Mouse (Mus musculus): ENCODE measurements around the gene Gpi1. TPM values are rescaled to one million over a fixed set of nuclear protein-coding genes. Genes with fewer than 3 reads are reported as not detected.
"Not testable (repeated sequence)": the region's sequence is repeated elsewhere in the genome, so short reads cannot be mapped to it uniquely, and the experiment has no call there.

Gene Gpi1
- polyA plus RNA-seq, 1 experiment from 2014 or later, result 201 TPM

GRCm38 (mm10) chr7:34206331-34206730 is 23.8 kb downstream of the Gpi1 start:
- H3K4me2 ChIP-seq (ENCODE audit: low read depth, low read length), result no peak overlapping the region
- no peaks in the 10 kb centered on the region for H3K9me3 ChIP-seq (replicated peaks; ENCODE audit: control insufficient read depth, low read length)
- no peak for ATAC-seq (ENCODE audit: low read depth)
- no peak overlapping the region for H3K27ac ChIP-seq (ENCODE audit: low read length)
- no peak overlapping the region for H3K4me3 ChIP-seq (ENCODE audit: low read depth, low read length)
- peaks cover 44% of the 10 kb centered on the region for H3K36me3 ChIP-seq (ENCODE audit: control insufficient read depth, insufficient read depth)
- no peaks in the 10 kb centered on the region for H3K27me3 ChIP-seq (ENCODE audit: control insufficient read depth, insufficient read depth, low read depth, low read length)
- no peaks in the 10 kb centered on the region for H3K4me1 ChIP-seq (ENCODE audit: control insufficient read depth, low read depth, low read length)
- no peak overlapping the region for H3K9ac ChIP-seq (ENCODE audit: low read depth, low read length)
- 72% methylated on average over 6 of the region's 6 CpGs for WGBS (ENCODE audit: insufficient replicate concordance)

GRCm38 (mm10) chr7:34202147-34202546 is 28.0 kb downstream of the Gpi1 start:
- not testable (repeated sequence) for H3K4me3 ChIP-seq (ENCODE audit: low read depth, low read length); ATAC-seq (ENCODE audit: low read depth); H3K9me3 ChIP-seq (replicated peaks; ENCODE audit: control insufficient read depth, low read length); H3K27me3 ChIP-seq (ENCODE audit: control insufficient read depth, insufficient read depth, low read depth, low read length); H3K9ac ChIP-seq (ENCODE audit: low read depth, low read length); H3K4me1 ChIP-seq (ENCODE audit: control insufficient read depth, low read depth, low read length); H3K27ac ChIP-seq (ENCODE audit: low read length); H3K4me2 ChIP-seq (ENCODE audit: low read depth, low read length)
- WGBS (ENCODE audit: insufficient replicate concordance), result 88% methylated on average over 10 of the region's 10 CpGs
- peaks cover 36% of the 10 kb centered on the region for H3K36me3 ChIP-seq (ENCODE audit: control insufficient read depth, insufficient read depth)

- ATAC-seq (ENCODE audit: low read depth), result no peak
- Histone ChIP-seq H3K9ac (ENCODE audit: low read depth, low read length) (no peak overlapping the region), H3K4me3 (ENCODE audit: low read depth, low read length) (no peak overlapping the region), H3K4me2 (ENCODE audit: low read depth, low read length) (no peak overlapping the region), H3K4me1 (ENCODE audit: control insufficient read depth, low read depth, low read length) (peaks cover under 1% of the 10 kb centered on the region), H3K27ac (ENCODE audit: low read length) (no peak overlapping the region), H3K36me3 (ENCODE audit: control insufficient read depth, insufficient read depth) (peaks cover 33% of the 10 kb centered on the region), H3K27me3 (ENCODE audit: control insufficient read depth, insufficient read depth, low read depth, low read length) (no peaks in the 10 kb centered on the region), H3K9me3 (replicated peaks; ENCODE audit: control insufficient read depth, low read length) (no peaks in the 10 kb centered on the region)
- WGBS (ENCODE audit: insufficient replicate concordance), result 82% methylated on average over 2 of the region's 2 CpGs
Measured at GRCm38 (mm10) chr7:34200829-34201228, 29.3 kb downstream of the Gpi1 start.

GRCm38 (mm10) chr7:34198346-34198745 is 31.8 kb downstream of the Gpi1 start:
- H3K9me3 ChIP-seq (replicated peaks; ENCODE audit: control insufficient read depth, low read length), result no peaks in the 10 kb centered on the region
- ATAC-seq (ENCODE audit: low read depth), result no peak
- no peak overlapping the region for H3K4me2 ChIP-seq (ENCODE audit: low read depth, low read length)
- H3K9ac ChIP-seq (ENCODE audit: low read depth, low read length), result no peak overlapping the region
- no peak overlapping the region for H3K4me3 ChIP-seq (ENCODE audit: low read depth, low read length)
- no peak overlapping the region for H3K27ac ChIP-seq (ENCODE audit: low read length)
- 41% methylated on average over 3 of the region's 3 CpGs for WGBS (ENCODE audit: insufficient replicate concordance)
- H3K27me3 ChIP-seq (ENCODE audit: control insufficient read depth, insufficient read depth, low read depth, low read length), result no peaks in the 10 kb centered on the region
- peaks cover 19% of the 10 kb centered on the region for H3K36me3 ChIP-seq (ENCODE audit: control insufficient read depth, insufficient read depth)
- peaks cover 8% of the 10 kb centered on the region for H3K4me1 ChIP-seq (ENCODE audit: control insufficient read depth, low read depth, low read length)

GRCm38 (mm10) chr7:34196132-34197128 is 33.7 kb downstream of the Gpi1 start, which contains the start of gene Pdcd2l:
Pdcd2l (minus strand) TSS chr7:34196661.
- H3K4me2 ChIP-seq (ENCODE audit: low read depth, low read length), result peak within 1 kb of the TSS; percentile 85
- peak; percentile 96 for ATAC-seq (ENCODE audit: low read depth)
- peaks cover 15% of the 10 kb centered on the region for H3K36me3 ChIP-seq (ENCODE audit: control insufficient read depth, insufficient read depth)
- peaks cover 8% of the 10 kb centered on the region for H3K4me1 ChIP-seq (ENCODE audit: control insufficient read depth, low read depth, low read length)
- H3K4me3 ChIP-seq (ENCODE audit: low read depth, low read length), result peak within 1 kb of the TSS; percentile 99
- H3K9me3 ChIP-seq (replicated peaks; ENCODE audit: control insufficient read depth, low read length), result no peaks in the 10 kb centered on the region
- H3K27me3 ChIP-seq (ENCODE audit: control insufficient read depth, insufficient read depth, low read depth, low read length), result no peaks in the 10 kb centered on the region
- peak within 1 kb of the TSS; percentile 91 for H3K9ac ChIP-seq (ENCODE audit: low read depth, low read length)
- WGBS (ENCODE audit: insufficient replicate concordance), result 1% methylated on average over 64 of the region's 70 CpGs
- peak within 1 kb of the TSS; percentile 89 for H3K27ac ChIP-seq (ENCODE audit: low read length)

- H3K4me1 ChIP-seq (ENCODE audit: control insufficient read depth, low read depth, low read length), result peaks cover 8% of the 10 kb centered on the region
- peaks cover 9% of the 10 kb centered on the region for H3K36me3 ChIP-seq (ENCODE audit: control insufficient read depth, insufficient read depth)
- no peaks in the 10 kb centered on the region for H3K27me3 ChIP-seq (ENCODE audit: control insufficient read depth, insufficient read depth, low read depth, low read length)
- 36% methylated on average over 3 of the region's 3 CpGs for WGBS (ENCODE audit: insufficient replicate concordance)
- H3K4me3 ChIP-seq (ENCODE audit: low read depth, low read length), result peak overlapping the region; percentile 99
- ATAC-seq (ENCODE audit: low read depth), result no peak
- H3K27ac ChIP-seq (ENCODE audit: low read length), result peak overlapping the region; percentile 89
- peak overlapping the region; percentile 91 for H3K9ac ChIP-seq (ENCODE audit: low read depth, low read length)
- H3K4me2 ChIP-seq (ENCODE audit: low read depth, low read length), result peak overlapping the region; percentile 85
- no peaks in the 10 kb centered on the region for H3K9me3 ChIP-seq (replicated peaks; ENCODE audit: control insufficient read depth, low read length)
Measured at GRCm38 (mm10) chr7:34195632-34196031, 34.5 kb downstream of the Gpi1 start.

- H3K36me3 ChIP-seq (ENCODE audit: control insufficient read depth, insufficient read depth), result peaks cover 16% of the 10 kb centered on the region
- no peak overlapping the region for H3K4me3 ChIP-seq (ENCODE audit: low read depth, low read length)
- no peak overlapping the region for H3K27ac ChIP-seq (ENCODE audit: low read length)
- no peaks in the 10 kb centered on the region for H3K9me3 ChIP-seq (replicated peaks; ENCODE audit: control insufficient read depth, low read length)
- peaks cover 8% of the 10 kb centered on the region for H3K4me1 ChIP-seq (ENCODE audit: control insufficient read depth, low read depth, low read length)
- H3K9ac ChIP-seq (ENCODE audit: low read depth, low read length), result no peak overlapping the region
- no peak for ATAC-seq (ENCODE audit: low read depth)
- 70% methylated on average over 6 of the region's 6 CpGs for WGBS (ENCODE audit: insufficient replicate concordance)
- H3K27me3 ChIP-seq (ENCODE audit: control insufficient read depth, insufficient read depth, low read depth, low read length), result no peaks in the 10 kb centered on the region
- no peak overlapping the region for H3K4me2 ChIP-seq (ENCODE audit: low read depth, low read length)
Measured at GRCm38 (mm10) chr7:34192825-34193224, 37.3 kb downstream of the Gpi1 start.

- Histone ChIP-seq H3K9me3 (replicated peaks; ENCODE audit: control insufficient read depth, low read length) (no peaks in the 10 kb centered on the region), H3K36me3 (ENCODE audit: control insufficient read depth, insufficient read depth) (peaks cover 26% of the 10 kb centered on the region), H3K4me2 (ENCODE audit: low read depth, low read length) (no peak overlapping the region), H3K27me3 (ENCODE audit: control insufficient read depth, insufficient read depth, low read depth, low read length) (no peaks in the 10 kb centered on the region), H3K27ac (ENCODE audit: low read length) (no peak overlapping the region), H3K4me1 (ENCODE audit: control insufficient read depth, low read depth, low read length) (no peaks in the 10 kb centered on the region), H3K4me3 (ENCODE audit: low read depth, low read length) (no peak overlapping the region), H3K9ac (ENCODE audit: low read depth, low read length) (no peak overlapping the region)
- peak; percentile 27; the same call in 1 of the 2 replicates for ATAC-seq (ENCODE audit: low read depth)
- WGBS (ENCODE audit: insufficient replicate concordance), result 44% methylated on average over 12 of the region's 12 CpGs
Measured at GRCm38 (mm10) chr7:34189376-34189989, 40.7 kb downstream of the Gpi1 start.

GRCm38 (mm10) chr7:34183794-34184193 is 46.3 kb downstream of the Gpi1 start:
- Histone ChIP-seq H3K36me3 (ENCODE audit: control insufficient read depth, insufficient read depth) (peaks cover 13% of the 10 kb centered on the region), H3K9me3 (replicated peaks; ENCODE audit: control insufficient read depth, low read length) (no peaks in the 10 kb centered on the region), H3K27me3 (ENCODE audit: control insufficient read depth, insufficient read depth, low read depth, low read length) (no peaks in the 10 kb centered on the region), H3K4me2 (ENCODE audit: low read depth, low read length) (no peak overlapping the region), H3K9ac (ENCODE audit: low read depth, low read length) (no peak overlapping the region), H3K27ac (ENCODE audit: low read length) (no peak overlapping the region), H3K4me1 (ENCODE audit: control insufficient read depth, low read depth, low read length) (no peaks in the 10 kb centered on the region), H3K4me3 (ENCODE audit: low read depth, low read length) (no peak overlapping the region)
- 77% methylated on average over 3 of the region's 3 CpGs for WGBS (ENCODE audit: insufficient replicate concordance)
- ATAC-seq (ENCODE audit: low read depth), result no peak

All from liver, embryonic 16.5 days (tissue).